Mouse (Mus musculus): ENCODE data around the gene Cmtm8.
A peak's percentile ranks its signal among the peaks of the same experiment; 100 is the strongest.

Cmtm8 gene

DNA sequence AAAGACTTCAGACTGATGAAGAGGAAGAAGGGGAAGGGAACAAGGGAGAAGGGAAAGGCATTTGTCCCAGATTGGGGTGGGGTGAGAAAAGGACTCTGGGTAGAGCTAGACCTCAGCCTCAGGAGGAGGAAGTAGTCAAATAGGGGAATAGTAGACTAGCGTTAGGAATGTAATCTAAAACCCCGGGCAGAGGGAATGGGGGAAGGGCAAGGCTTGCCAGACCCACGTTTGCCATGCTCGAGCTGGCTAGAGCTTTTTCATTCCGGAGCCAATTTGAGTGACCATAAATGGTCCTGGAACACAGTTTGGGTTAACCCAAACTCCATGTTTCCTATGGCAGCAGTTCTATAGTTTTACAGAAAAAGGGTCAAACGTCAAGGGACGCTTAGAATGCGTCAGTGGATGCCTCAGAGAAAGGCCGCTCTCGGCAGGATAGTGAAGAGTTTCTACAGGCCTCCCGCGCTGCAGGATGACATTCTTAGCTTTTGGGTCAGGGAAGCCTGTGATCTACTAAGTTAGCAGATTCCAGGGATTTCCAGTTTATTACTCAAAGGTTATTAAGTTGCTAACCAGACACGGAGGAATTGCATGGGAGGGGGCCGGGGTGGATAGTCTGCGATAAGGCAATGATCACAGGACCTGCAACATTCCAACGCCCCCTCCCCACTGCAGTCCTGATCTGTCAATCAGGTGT lies 58.4 kb downstream of the Cmtm8 start:
- DNase-seq: no peak

DNA sequence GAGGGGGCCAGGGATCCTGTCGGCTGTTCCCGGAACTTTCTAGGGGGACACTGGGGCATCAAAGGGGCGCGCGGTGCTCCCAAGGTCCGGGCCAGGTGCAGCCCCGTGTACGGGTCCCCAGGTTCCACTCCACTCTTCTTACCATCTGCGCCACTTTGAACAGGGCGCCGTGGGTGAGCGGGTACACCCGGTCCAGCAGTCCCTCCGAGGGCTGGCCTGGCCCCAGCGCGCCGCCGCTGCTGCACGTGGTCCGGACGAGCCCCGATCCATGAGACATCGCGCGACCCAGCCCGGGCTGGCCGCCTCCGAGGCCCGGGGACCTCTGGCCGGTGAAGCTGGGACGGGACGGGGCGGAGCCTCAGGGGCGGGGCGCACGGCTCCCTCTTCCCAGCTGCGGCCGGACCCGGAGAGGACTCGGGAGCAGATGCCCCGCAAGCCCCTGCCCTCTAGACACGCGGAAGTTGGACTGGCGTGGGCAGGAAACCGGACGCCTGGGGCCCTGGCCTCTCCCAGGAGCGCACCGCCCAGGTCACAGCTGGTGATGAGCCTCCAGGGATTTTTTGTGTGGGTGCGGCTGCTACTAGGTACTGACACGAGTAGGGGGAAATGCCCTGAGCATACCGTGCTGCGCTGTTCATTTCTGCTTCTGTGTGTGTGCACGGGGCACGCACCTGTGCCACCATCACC lies 62.3 kb downstream of the Cmtm8 start, which contains the start of gene Cmtm7:
Gene Cmtm7, minus strand, starts transcription at position 331 of the 687 bp plus-strand sequence.
- DNase-seq: peak; percentile 72

DNA sequence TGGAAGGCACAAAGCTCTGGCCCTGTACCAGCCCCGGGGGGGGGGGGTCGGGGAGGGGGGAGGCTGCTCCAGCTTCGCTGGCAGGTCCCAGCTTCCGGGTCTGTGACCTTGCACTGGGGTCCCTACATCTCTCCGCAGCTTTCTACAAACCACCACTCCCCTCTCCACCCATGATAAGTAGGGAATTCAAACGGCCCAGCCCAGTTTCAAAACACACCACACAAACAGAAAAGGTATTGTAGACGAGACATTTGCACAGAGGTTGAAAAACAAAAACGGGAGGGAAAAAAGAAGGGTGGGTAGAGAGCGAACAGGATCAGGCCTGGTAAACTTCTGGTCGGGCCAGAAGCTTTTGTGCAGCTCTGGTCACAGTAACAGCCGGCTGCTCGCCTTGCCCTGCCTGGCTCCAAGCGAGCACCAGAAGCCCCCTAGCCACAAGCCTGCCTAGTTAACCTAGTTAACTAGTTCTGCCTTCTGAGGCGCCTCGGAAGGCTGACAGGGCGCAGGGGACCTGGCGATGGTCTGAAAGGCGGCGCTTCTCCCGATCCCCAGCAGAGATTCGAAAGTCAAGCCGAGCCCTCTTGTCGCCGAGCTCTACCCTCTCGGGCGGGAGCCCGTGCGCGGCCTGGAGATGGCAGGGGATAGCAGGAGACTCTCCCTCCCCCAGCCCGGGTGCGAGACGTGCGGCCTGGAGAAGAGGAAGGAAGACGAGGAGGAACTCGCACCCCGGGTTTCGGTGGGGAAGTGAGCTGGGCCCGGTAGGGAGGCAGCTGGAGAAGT lies 63.0 kb downstream of the Cmtm8 start:
- peak; percentile 73 for DNase-seq

DNA sequence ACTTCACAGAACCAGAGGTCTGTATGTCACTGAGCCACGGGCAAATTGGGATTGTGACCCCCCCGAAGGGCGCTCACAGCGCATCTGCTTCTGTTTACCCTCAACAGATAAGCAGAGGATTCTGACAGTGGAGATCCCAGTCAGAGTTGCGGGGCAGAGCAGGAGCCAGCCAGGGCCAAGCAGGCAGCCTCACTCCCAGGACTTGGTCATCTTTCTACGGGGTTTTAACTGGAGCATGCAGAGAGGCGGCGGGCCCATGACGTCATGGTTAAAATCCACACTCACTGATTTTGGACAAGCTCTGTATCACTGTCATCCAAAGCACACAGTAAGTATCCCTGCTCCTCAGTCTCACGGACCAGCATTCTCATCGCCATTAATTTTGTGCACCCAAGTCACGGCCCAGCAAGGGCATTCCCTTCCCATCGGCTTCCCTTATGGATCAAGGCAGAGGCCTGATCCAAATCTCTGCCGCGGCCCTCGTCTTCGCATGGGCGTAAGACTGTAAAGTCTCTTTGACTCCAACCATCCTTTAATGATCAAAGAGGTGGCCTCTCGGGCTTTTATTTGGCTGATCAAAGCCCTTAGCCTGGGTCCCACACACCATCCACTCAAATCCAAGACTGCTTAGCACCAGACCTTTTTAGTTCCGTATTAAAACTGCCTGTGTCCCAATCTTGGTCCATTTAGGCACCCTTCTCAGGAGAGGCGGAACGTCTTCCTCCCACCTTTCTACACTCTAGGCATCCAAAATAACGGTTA lies 63.8 kb downstream of the Cmtm8 start:
- peak; percentile 48 for DNase-seq

DNA sequence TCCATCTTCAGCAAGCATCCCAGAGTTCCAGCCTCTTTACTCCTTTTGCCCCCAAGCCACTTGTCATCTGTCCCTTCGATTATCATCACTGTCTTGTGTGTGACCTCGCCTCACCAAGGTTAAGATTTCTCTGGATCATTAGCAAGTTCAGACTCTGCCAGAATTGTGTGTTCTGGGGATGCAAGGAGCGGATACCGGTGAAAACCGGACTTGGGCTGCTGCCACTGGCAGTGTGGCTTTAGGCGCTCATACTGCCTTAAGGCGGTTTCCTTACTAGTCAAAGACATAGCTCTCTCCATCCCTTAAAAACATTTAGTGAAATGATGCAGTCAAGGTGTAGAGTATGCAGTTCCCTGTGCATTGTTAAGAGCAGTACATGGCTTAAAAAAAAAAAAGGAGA lies 65.1 kb downstream of the Cmtm8 start:
- DNase-seq: no peak

DNA sequence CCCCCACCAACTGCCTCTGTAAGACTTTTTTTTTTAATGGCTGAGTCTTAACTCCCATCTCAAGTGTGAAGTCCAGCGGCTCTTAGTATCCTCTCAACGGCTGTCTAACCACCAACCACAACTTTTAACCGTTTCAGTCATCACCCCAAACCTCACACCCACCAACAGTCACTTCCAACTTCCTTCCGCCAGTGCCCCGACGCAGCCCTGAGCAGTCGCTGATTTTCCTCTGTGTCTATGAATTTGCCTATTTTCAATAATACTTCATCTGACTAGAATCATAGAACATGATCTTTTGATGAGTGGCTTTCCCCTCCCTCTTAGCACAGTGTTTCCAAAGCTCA lies 65.9 kb downstream of the Cmtm8 start:
- DNase-seq: peak; percentile 61

DNA sequence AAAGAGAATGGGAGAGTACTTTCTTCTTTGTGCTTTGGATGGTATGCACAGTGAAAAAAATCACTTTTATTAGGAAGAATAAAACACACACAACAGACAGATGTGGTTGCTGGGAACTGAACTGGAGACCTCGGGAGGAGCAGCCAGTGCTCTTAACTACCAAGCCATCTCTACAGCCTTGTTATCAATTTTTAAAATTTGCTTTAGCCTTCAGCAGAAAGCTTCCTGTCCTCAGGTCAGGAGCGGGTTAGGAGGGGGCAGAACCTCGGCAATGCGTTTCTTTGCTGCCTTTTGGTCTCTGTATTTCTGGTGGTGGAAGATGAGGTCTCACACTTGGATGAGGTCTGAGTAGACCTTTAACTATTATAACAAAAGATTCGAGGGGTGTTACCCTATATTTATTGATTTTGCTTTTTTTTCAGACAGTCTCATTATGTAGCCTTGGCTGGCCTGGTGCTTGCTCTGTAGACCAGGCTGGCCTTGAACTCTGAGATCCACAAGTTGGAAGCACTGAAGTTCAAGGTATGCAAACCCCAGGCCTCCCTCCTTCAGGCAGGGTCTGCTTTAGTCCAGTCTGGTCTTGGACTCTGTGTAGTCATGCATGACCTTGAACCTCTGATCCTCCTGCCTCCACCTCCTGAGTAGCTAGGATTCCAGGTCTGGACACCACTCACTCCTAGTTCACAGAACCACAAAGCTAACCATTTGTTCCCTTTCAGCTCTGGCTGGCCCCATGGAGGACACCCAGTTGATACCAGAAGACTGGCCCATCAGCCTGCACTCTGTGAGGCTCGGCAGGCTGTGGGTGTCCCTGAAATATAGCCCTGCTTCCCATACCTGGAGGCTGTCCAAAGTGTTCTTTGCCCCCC lies 66.5 kb downstream of the Cmtm8 start:
- DNase-seq: no peak

DNA sequence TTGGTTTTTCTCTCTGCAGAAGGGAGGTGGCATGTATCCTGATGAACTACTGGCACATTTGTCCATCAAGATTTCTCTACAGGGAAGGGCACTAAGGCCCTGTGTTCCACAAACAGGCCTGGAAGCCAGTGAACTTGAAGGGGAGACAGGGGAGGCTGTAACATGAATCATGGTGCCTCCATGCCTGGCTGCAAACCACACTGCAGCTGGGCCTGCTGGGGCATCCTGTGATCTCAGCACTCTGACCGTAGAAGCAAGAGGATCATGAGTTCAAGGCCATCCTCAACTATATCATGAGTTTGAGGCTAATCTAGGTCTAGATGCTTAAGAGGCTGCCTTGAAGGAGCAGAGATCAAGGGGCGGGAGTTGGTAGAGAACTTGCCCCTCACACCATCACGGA lies 67.6 kb downstream of the Cmtm8 start:
- peak; percentile 57 for DNase-seq

DNA sequence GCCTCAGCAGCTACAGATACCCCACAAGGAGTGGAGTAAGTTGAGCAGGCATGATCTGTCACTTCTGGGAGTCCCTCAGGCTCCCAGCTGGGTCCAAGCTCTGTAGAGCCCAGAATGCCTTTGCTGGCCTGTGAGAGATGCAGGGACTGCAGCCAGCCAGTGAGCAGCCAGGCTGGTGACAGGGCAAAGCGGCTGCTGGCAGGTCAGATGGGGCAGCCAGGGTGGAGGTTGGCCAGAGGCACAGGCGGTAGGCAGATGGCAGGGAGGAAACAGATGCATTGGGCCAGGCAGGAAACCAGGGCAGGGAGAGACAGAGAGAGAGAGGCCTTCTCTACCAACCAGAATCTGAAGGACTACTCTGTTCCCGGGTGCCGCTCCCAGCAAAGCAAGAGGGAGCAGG lies 68.7 kb downstream of the Cmtm8 start:
- peak; percentile 68 for DNase-seq

DNA sequence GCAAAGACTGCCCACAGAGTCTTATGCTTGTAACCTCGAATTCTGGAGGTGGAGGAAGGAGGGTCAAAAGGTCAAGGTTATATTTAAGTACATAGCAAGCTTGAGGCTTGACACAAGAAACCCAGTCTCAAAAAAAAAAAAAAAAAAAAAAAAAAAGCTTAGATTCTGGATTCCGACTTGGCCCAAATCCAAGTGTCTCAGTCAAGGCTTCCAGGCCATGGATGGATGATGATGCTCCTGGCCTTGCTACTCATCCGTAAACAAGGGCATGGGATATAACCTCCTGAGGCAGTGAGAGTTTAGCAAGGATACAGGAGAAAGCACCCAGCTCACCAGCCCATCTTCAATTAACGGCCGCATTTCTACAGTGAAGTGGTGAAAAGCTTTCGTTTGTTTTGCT lies 69.3 kb downstream of the Cmtm8 start:
- no peak for DNase-seq

DNA sequence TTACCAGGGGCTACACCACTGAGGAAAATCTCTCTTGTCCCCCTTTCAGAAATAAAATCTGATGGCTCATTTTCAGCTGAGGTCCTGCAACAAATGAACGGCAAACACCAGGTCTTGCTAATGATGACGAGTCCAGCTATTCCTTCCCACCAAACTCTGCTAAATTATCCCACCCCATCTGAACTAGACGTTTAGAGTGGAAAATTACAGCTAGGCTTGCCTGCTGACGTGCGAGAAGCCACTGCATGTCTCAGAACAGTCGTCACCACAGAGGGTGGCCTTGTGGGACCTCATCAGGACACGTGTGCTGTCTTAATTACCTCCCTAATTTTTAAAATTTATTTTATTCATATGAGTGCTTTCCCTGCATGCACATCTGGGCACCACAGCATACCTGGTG lies 72.4 kb downstream of the Cmtm8 start:
- no peak for DNase-seq

DNA sequence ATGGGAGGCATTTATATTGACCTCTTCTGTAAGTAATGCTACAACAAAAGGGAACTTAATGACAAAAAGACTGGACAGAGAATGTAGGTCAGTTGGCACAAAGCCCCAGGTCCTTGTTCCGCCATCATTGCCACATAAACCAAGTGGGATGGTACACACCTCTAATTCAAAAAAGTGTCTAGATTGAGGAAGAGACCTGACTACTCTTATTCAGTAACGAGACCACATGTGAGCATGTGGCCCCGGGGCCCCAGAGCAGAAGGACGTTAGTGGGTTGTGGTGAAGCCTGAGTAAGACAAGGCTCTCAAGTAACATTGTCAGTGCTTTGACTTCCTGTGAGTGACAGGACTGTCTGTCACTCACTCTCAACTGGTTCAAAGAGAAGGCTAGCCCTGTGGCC lies 73.7 kb downstream of the Cmtm8 start:
- peak; percentile 56 for DNase-seq

DNA sequence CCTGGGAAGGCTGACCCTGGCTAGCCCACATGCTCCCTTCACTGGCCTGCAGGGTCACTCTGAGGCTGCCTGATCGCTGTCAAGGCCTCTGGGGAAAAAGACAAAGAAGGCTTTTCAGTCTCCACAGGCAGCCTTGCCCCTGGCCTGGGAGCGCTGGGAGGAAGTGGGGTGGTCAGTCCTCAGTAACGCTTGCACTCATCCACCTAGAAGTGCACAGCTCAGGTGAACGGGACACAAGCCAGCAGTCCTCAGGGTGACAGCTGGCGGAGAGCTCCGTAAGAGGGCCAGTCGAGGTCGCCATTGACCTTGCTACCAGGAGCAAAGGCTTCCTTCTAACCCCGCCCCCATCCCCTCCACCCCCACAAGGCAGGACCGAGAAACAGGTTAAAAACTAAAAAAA lies 75.9 kb downstream of the Cmtm8 start:
- no peak for DNase-seq

DNA sequence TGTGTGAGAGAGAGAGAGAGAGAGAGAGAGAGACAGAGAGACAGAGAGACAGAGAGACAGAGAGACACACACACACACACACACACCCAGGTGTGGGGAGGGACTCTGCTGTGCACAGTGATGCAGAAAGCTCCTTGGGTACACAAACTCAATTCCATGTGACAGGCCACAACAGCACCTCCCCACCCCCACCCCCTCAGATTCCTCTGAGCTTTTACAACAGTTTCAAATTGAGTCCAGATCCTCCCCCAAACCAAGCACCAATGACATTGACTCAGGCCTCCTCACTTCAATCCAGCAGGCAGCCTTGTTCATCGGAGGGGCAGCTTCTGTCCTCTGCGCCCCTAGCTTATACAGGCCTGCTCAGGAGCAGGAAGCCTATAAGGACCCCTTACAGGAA lies 76.4 kb downstream of the Cmtm8 start:
- DNase-seq: no peak

DNA sequence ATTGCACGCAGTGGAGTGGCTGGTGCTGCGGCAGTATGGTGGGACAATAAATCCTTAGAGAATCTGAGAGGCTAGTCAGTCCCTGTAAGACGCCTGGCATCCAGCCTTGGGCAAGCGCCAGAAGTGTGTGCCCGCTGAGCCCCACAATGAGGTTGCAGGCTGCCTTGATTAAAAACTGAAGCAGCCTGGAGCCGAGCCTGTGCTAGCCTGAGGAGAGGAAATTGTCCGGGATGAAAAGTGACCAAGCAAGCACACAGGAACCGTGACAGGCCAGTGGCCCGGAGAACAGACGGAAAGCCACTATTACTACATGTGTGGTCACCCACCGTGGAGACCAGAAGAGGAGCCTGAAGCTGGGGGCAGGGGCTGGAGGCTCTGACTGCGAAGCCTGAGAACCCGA lies 76.9 kb downstream of the Cmtm8 start:
- DNase-seq: no peak

DNA sequence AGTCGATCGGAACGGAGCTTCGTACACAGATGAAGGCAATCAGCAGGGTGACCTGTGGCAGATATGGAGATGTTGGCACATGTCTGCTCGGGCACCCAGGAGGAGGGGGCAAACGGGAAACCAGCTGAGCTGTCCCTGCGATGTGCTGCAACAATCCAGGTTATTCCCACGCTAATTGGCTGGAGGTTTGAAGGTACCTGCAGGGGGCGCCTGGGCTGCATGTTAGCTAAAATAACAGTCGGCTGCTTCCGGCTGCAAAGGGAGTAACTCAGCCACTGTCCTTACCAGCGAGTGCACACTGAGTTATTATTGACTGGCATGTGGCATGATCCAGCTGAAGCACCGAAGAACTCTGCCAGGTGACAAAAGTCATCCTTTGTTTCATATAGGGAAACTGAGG lies 80.6 kb downstream of the Cmtm8 start:
- peak; percentile 77 for DNase-seq

DNA sequence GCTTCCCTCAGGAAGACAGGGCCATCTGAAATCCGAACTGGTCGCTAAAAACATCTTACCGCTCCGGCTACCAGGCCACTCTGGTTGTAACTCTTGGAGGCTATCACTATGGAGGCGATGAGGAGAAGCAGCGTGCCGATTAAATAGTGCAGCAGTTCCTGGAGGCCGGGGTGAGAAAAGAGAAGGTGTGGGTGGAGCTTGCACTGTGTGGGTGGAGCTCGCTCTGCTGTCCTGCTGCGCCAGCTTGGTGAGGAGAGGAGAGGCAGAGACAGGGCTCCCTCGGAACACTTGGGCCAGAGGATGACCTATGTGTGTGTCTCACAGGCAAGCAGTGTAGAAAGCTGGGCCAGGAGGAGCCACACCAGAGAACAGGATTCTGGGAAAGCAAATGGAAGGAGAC lies 82.1 kb downstream of the Cmtm8 start:
- DNase-seq: no peak

DNA sequence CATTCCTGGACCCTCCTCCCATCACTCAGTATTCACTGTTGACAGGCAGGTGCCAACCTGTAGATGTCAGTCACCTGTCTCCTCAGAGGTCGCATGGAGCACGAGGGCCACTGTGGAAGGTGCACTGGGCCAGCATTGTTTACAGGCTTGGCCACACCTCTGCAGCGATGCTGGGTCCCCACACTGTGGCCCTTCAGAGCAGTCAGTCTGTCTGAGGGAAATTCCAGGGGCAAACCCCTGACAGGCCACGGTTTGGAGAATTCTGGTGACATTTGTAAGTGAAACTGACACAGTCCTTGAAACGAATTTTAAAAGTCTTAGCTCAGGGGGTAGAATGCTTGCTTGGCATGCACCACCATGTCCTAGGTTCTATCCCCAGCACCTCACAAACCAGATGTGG lies 83.6 kb downstream of the Cmtm8 start:
- DNase-seq: no peak

DNA sequence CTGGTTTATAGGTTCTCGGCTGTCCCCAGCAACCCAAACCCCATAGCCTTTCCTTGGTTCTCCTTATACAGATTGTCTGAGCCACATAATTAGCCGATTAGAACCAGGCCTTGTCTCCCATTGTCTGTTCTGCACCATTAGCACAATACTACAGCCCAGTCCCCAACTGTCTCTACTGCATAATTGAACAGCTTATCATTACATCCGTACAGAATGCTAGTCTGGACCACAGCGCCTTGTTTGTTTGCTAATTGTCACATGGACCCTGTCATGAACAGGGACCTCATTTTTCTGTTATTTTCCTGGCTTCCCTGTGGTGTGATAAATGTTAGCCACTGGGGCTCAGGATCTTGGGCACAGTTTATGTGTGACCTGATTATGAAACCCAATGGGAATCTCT lies 84.1 kb downstream of the Cmtm8 start:
- DNase-seq: no peak

DNA sequence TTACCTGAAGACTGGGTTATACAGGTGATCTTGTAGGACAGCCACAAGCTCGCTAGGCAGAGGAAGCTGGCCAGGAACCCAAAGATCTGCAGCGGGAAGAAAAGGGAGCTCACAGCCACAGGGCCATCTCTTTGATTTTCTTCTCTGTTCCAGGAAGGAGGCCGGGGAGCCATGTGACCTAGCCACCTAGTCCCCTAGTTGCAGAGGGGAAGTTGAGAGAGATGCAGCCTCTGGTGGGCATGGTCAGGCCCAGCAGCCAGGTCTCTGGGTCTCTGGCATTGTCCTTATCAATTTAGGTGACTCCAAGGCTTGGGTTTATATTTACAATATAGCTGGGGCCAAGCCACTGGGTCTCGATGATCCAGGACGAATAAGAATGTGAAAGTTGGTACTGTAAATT lies 85.2 kb downstream of the Cmtm8 start:
- no peak for DNase-seq

DNA sequence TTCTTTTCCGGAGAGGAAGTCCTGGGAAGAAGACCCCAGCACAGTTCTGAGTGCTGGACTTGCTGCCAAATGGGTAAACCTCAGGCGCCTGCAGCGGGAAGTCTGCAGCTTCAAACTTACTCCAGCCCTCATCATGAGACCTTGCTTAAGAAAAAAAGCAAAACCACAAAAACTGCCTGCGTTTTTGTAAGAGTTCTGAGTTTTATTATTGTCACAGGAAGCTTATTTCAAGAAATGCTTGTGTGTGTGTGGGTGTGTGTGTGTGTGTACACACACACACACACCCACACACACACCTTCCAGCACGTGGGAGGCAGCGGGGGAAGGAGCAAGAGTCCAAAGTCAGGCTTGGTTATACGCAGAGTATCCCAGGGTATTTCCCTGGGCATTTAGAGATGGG lies 85.7 kb downstream of the Cmtm8 start:
- no peak for DNase-seq

DNA sequence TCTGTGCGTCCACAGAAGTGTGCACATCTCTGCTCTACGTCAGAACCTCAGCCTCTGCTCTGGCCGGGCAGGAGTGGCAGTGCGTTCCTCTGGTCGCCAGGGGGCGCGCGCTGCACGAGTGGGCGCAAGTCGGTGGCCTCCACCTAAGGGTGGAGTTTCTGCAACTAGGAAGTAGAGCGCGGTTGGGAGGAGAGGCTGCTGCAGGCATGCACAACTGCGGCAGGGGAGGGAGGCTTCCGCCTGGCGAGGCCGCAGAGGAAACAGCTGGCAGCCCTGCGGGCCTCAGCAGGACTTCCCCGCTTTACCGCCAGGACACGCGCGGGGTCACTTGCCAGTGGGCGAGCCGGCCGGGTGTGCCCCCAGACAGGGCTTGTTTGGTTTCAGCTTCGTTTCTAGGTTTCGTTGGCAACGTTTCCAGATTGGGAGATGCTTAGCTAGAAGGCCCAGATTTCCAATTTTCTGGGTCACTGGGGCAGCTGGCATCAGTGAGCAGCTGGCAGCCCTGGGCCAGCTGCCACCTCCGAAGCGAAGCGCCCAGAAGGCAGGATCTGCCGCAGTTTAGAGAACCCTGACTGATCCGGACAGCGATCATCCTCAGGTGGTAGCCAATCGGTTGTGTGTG lies 91.0 kb downstream of the Cmtm8 start:
- peak; percentile 98 for DNase-seq

All from thymus, postnatal 14 days (tissue).